Mouse (Mus musculus): ENCODE measurements at regions not wholly inside any gene's neighbourhood (a gene's known extent, or its start where the extent isn't known, plus 50 kb on each side); places are given as distances from the start of the nearest gene placed in this dataset.

GRCm38 (mm10) chr2:84258339-84259006 is 166.7 kb downstream of the Calcrl start:
- TF ChIP-seq CTCF (IDR thresholded peaks at IDR 0.05; ENCODE audit: borderline replicate concordance, insufficient read depth, low read length) (no peak), POLR2A (IDR thresholded peaks at IDR 0.05; ENCODE audit: low read depth, low read length) (no peak)
- Histone ChIP-seq H3K4me3 (ENCODE audit: insufficient read depth, low read length) (no peak overlapping the region), H3K27ac (ENCODE audit: insufficient read depth, low read length) (no peak overlapping the region)

DNA sequence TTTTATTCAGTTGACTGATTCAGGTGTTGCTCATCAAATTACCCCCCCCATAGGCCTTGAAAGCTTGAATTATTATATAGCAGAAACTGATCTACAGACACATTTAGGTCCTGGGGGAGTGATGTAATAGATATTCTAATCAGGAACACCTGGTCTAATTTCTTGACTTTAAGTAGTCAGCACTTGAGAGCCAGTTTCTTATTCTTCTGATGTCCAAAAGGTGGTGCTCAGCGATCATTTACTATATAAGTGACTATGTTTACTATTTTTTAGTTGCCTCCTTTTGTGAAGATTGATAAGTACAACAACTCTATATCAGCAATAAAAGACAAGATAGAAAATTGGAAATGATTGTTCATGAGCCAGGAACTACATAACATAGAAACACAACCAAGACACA is 166.0 kb downstream of the Calcrl start:
- TF ChIP-seq CTCF (IDR thresholded peaks at IDR 0.05; ENCODE audit: borderline replicate concordance, insufficient read depth, low read length) (no peak), POLR2A (IDR thresholded peaks at IDR 0.05; ENCODE audit: low read depth, low read length) (no peak)

More at GRCm38 (mm10) chr2:84258339-84259006, 166.7 kb downstream of the Calcrl start:
- no peaks in the 10 kb centered on the region for H3K4me1 ChIP-seq (ENCODE audit: control insufficient read depth, insufficient read depth, low read length)

DNA sequence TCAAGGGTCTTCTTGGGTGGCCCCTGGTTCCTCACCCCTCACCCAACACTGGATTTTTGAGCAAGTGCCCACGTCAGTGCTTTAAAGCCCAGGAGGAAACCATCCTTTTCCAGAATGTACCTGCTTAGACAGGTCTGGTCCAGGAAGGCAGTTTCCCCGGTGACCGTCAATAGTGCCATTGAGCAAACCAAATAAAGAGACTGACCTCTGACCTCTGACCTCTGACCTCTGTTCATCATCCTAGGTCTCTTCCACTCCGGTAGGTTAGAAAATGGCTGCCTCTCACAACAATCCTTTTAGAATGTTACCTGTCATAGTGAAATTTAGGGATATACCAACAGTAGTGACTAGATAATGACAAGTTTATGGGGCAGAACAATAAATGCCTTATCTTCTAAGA is 164.5 kb downstream of the Calcrl start:
- TF ChIP-seq POLR2A (IDR thresholded peaks at IDR 0.05; ENCODE audit: low read depth, low read length) (no peak), CTCF (IDR thresholded peaks at IDR 0.05; ENCODE audit: borderline replicate concordance, insufficient read depth, low read length) (no peak)

More for the DNA sequence above, 166.0 kb downstream of the Calcrl start:
- H3K4me3 ChIP-seq (ENCODE audit: insufficient read depth, low read length), result no peak overlapping the region
- no peaks in the 10 kb centered on the region for H3K4me1 ChIP-seq (ENCODE audit: control insufficient read depth, insufficient read depth, low read length)
- no peak overlapping the region for H3K27ac ChIP-seq (ENCODE audit: insufficient read depth, low read length)

DNA sequence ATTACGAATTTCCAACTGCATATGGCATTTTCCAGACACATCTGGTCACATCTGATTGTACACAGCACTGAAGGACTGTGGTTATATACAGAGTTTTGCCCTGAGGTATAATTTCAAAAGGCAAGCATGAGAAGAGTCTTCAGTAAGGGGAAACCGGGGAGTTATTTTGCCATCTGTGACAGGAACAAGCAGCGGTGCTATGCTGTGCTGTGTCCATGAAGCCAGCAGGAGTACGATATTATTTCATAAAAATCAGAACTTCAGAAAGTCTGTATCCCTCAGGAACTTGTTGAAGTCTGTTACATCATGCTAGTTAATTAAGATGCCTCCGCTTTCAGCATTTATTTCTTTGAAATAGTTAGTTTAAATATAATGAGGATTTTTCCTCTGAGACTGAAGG is 163.7 kb downstream of the Calcrl start:
- Histone ChIP-seq H3K27ac (ENCODE audit: insufficient read depth, low read length) (no peak overlapping the region), H3K4me3 (ENCODE audit: insufficient read depth, low read length) (no peak overlapping the region), H3K4me1 (ENCODE audit: control insufficient read depth, insufficient read depth, low read length) (no peaks in the 10 kb centered on the region)
- TF ChIP-seq POLR2A (IDR thresholded peaks at IDR 0.05; ENCODE audit: low read depth, low read length) (no peak), CTCF (IDR thresholded peaks at IDR 0.05; ENCODE audit: borderline replicate concordance, insufficient read depth, low read length) (no peak)

More for the DNA sequence above, 164.5 kb downstream of the Calcrl start:
- Histone ChIP-seq H3K4me1 (ENCODE audit: control insufficient read depth, insufficient read depth, low read length) (no peaks in the 10 kb centered on the region), H3K4me3 (ENCODE audit: insufficient read depth, low read length) (no peak overlapping the region), H3K27ac (ENCODE audit: insufficient read depth, low read length) (no peak overlapping the region)

- no peak overlapping the region for H3K27ac ChIP-seq (ENCODE audit: insufficient read depth, low read length)
- TF ChIP-seq POLR2A (IDR thresholded peaks at IDR 0.05; ENCODE audit: low read depth, low read length) (no peak), CTCF (IDR thresholded peaks at IDR 0.05; ENCODE audit: borderline replicate concordance, insufficient read depth, low read length) (no peak)
- no peaks in the 10 kb centered on the region for H3K4me1 ChIP-seq (ENCODE audit: control insufficient read depth, insufficient read depth, low read length)
- no peak overlapping the region for H3K4me3 ChIP-seq (ENCODE audit: insufficient read depth, low read length)
Measured at GRCm38 (mm10) chr2:84264485-84264884, 160.7 kb downstream of the Calcrl start.

- Histone ChIP-seq H3K4me3 (ENCODE audit: insufficient read depth, low read length) (no peak overlapping the region), H3K4me1 (ENCODE audit: control insufficient read depth, insufficient read depth, low read length) (no peaks in the 10 kb centered on the region), H3K27ac (ENCODE audit: insufficient read depth, low read length) (no peak overlapping the region)
- TF ChIP-seq POLR2A (IDR thresholded peaks at IDR 0.05; ENCODE audit: low read depth, low read length), result no peak
- no peak for TF ChIP-seq CTCF (IDR thresholded peaks at IDR 0.05; ENCODE audit: borderline replicate concordance, insufficient read depth, low read length)
Measured at GRCm38 (mm10) chr2:84265002-84265401, 160.2 kb downstream of the Calcrl start.

DNA sequence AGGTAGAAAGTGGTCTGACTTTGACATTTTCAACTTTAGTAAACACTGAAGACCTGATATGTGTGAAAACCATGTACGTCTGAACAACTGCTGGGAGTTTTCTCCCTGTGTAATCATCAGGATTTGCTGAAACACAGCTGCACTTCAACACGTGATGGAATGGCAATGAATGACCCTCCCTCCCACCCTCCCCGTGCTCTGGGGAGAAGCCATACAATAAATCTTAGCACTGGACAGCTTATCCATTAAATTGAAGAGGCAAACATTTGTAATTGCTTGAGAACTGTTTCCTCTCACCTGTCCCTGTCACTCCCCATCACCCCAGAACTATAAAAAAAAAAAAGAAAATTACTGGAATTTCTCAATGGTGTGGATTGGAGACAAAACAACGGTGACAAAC is 159.1 kb downstream of the Calcrl start:
- no peaks in the 10 kb centered on the region for H3K4me1 ChIP-seq (ENCODE audit: control insufficient read depth, insufficient read depth, low read length)
- no peak overlapping the region for H3K4me3 ChIP-seq (ENCODE audit: insufficient read depth, low read length)
- no peak overlapping the region for H3K27ac ChIP-seq (ENCODE audit: insufficient read depth, low read length)
- TF ChIP-seq POLR2A (IDR thresholded peaks at IDR 0.05; ENCODE audit: low read depth, low read length), result no peak
- no peak for TF ChIP-seq CTCF (IDR thresholded peaks at IDR 0.05; ENCODE audit: borderline replicate concordance, insufficient read depth, low read length)

DNA sequence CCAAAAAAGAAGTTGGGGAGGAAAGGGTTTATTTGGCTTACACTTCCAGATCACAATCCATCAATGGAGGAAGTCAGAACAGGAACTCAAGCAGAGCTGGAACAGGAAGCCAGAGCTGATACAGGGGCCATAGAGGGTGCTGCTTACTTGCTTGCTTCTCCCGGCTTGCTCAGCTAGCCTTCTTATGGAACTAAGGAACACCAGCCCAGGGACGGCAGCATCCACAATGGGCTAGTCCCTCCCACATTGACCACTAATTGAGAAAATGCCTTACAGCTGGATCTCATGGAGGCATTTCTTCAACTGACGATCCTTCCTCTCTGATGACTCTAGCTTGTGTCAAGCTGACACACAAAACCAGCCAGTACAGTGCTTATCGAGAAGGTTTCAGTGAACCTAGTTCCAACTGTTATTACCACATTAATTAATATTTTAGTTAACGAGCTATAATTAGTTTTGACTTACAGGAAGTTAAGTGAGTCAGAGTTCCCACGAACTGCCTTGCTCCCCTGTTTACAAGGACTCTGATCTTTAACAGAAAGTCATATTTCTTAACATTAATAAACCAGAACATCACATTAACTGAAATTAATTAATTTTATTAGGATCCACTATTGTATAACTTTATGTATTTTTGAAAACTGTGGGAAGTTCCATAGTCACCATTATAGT is 158.2 kb downstream of the Calcrl start:
- Histone ChIP-seq H3K4me3 (ENCODE audit: insufficient read depth, low read length) (no peak overlapping the region), H3K4me1 (ENCODE audit: control insufficient read depth, insufficient read depth, low read length) (no peaks in the 10 kb centered on the region), H3K27ac (ENCODE audit: insufficient read depth, low read length) (no peak overlapping the region)
- TF ChIP-seq CTCF (IDR thresholded peaks at IDR 0.05; ENCODE audit: borderline replicate concordance, insufficient read depth, low read length) (no peak), POLR2A (IDR thresholded peaks at IDR 0.05; ENCODE audit: low read depth, low read length) (no peak)

GRCm38 (mm10) chr2:84274038-84274724 is 151.0 kb downstream of the Calcrl start:
- Histone ChIP-seq H3K27ac (ENCODE audit: insufficient read depth, low read length) (no peak overlapping the region), H3K4me1 (ENCODE audit: control insufficient read depth, insufficient read depth, low read length) (no peaks in the 10 kb centered on the region), H3K4me3 (ENCODE audit: insufficient read depth, low read length) (no peak overlapping the region)
- TF ChIP-seq CTCF (IDR thresholded peaks at IDR 0.05; ENCODE audit: borderline replicate concordance, insufficient read depth, low read length), result no peak
- no peak for TF ChIP-seq POLR2A (IDR thresholded peaks at IDR 0.05; ENCODE audit: low read depth, low read length)

- TF ChIP-seq POLR2A (IDR thresholded peaks at IDR 0.05; ENCODE audit: low read depth, low read length) (no peak), CTCF (IDR thresholded peaks at IDR 0.05; ENCODE audit: borderline replicate concordance, insufficient read depth, low read length) (no peak)
- H3K4me1 ChIP-seq (ENCODE audit: control insufficient read depth, insufficient read depth, low read length), result no peaks in the 10 kb centered on the region
- no peak overlapping the region for H3K27ac ChIP-seq (ENCODE audit: insufficient read depth, low read length)
- H3K4me3 ChIP-seq (ENCODE audit: insufficient read depth, low read length), result no peak overlapping the region
Measured at GRCm38 (mm10) chr2:84277181-84277580, 148.0 kb downstream of the Calcrl start.
